Mouse (Mus musculus) intestine, embryonic 14.5 days (tissue): ENCODE measurements around the gene Igfbp2. TPM values are rescaled to one million over a fixed set of nuclear protein-coding genes. Genes with fewer than 3 reads are reported as not detected.

Experiments
- ATAC-seq: fragments of 200-750 bp; cut with Nextera tagmentation; replicated peaks from 2 replicates; pipeline ENCODE4 v1.8.0; 2017; ENCODE audit warnings: low read depth, moderate number of reproducible peaks, moderate TSS enrichment, moderate library complexity; ENCODE audit not compliant: low FRiP score, low TSS enrichment
- DNase-seq: peaks from one replicate; pipeline ENCODE4 v3.0.0-alpha.2; 2018; ENCODE audit warnings: low spot score
- H3K27ac ChIP-seq: fragments of 300-500 bp; sonication (generic); 2 replicates; pipeline ENCODE4 v1.5.1; 2014; ENCODE audit warnings: low read depth, mild to moderate bottlenecking, control low read depth
- H3K27me3 ChIP-seq: fragments of 300-500 bp; sonication (generic); replicated peaks from 2 replicates; pipeline ENCODE4 v1.6.1; 2014; ENCODE audit warnings: low read length, control low read depth; ENCODE audit not compliant: control insufficient read depth, insufficient read depth
- H3K36me3 ChIP-seq: fragments of 300-500 bp; sonication (generic); 2 replicates; pipeline ENCODE4 v1.6.1; 2014; ENCODE audit warnings: low read length, control low read depth; ENCODE audit not compliant: control insufficient read depth, insufficient read depth
- H3K4me1 ChIP-seq: fragments of 300-500 bp; sonication (generic); replicated peaks from 2 replicates; pipeline ENCODE4 v1.6.1; 2014; ENCODE audit warnings: low read length, control low read depth, mixed read lengths; ENCODE audit not compliant: control insufficient read depth, insufficient read depth
- H3K4me2 ChIP-seq: fragments of 300-500 bp; sonication (generic); 2 replicates; pipeline ENCODE4 v1.6.1; 2014; ENCODE audit warnings: low read length
- H3K4me3 ChIP-seq: fragments of 300-500 bp; sonication (generic); 2 replicates; pipeline ENCODE4 v1.5.1; 2014; ENCODE audit warnings: low read depth, low read length, control low read depth, mixed read lengths
- H3K9ac ChIP-seq: fragments of 300-500 bp; sonication (generic); 2 replicates; pipeline ENCODE4 v1.6.1; 2014; ENCODE audit warnings: mild to moderate bottlenecking, low read length
- H3K9me3 ChIP-seq: fragments of 300-500 bp; sonication (generic); 2 replicates; pipeline ENCODE4 v1.6.1; 2016; ENCODE audit warnings: low read length, control low read depth; ENCODE audit not compliant: control insufficient read depth
- WGBS: fragments of 180-500 bp; shearing (Covaris S2); extraction: QIAGEN DNeasy Blood & Tissue Kit; methylation state at CpG from one replicate; pipeline ENCODE4 v1.1.7; 2014; 5-methylcytosine and 5-hydroxymethylcytosine counted together
- polyA plus RNA-seq: library from polyadenylated mRNA; unstranded; fragments of >200 nt; fragmentation: Nextera tagmentation; extraction: Ambion mirVana; gene quantifications from 2 replicates; pipeline ENCODE4 v1.2.1, GENCODE M21; 2014

Gene Igfbp2
- polyA plus RNA-seq, 1 experiment from 2014 or later, result 194 TPM

- H3K4me1 ChIP-seq, result peaks cover 22% of the 10 kb centered on the region
- no peak overlapping the region for H3K9ac ChIP-seq
- H3K36me3 ChIP-seq, result peaks cover 10% of the 10 kb centered on the region
- no peak for DNase-seq
- no peak overlapping the region for H3K27ac ChIP-seq
- H3K27me3 ChIP-seq, result no peaks in the 10 kb centered on the region
- ATAC-seq, result no peak
- H3K4me3 ChIP-seq, result no peak overlapping the region
- no peak overlapping the region for H3K4me2 ChIP-seq
- WGBS, result 74% methylated on average over 10 of the region's 10 CpGs
- no peaks in the 10 kb centered on the region for H3K9me3 ChIP-seq
These were observed 44.3 kb downstream of the Igfbp2 start for GRCm38 (mm10) chr1:72868429-72869215.

- Histone ChIP-seq H3K9ac (no peak overlapping the region), H3K4me3 (no peak overlapping the region), H3K4me1 (peaks cover 22% of the 10 kb centered on the region), H3K36me3 (0 out of 2 replicates have a peak, but pooled peaks cover 3% of the 10 kb centered on the region), H3K4me2 (peak overlapping the region; percentile 85; the same call in 1 of the 2 replicates), H3K27me3 (no peaks in the 10 kb centered on the region), H3K27ac (no peak overlapping the region), H3K9me3 (no peaks in the 10 kb centered on the region)
- no peak for ATAC-seq
- no peak for DNase-seq
These were observed 45.0 kb downstream of the Igfbp2 start for GRCm38 (mm10) chr1:72869275-72869674.

GRCm38 (mm10) chr1:72869681-72870614, 45.6 kb downstream of the Igfbp2 start:
- ATAC-seq (no peak), DNase-seq (peak; percentile 85)
- Histone ChIP-seq H3K9me3 (no peaks in the 10 kb centered on the region), H3K4me2 (peak overlapping the region; percentile 85), H3K4me3 (peak overlapping the region; percentile 47), H3K36me3 (0 out of 2 replicates have a peak, but pooled peaks cover 3% of the 10 kb centered on the region), H3K27me3 (no peaks in the 10 kb centered on the region), H3K4me1 (peaks cover 27% of the 10 kb centered on the region), H3K27ac (peak overlapping the region; percentile 39), H3K9ac (peak overlapping the region; percentile 37; the same call in 1 of the 2 replicates)
- 6% methylated on average over 22 of the region's 22 CpGs for WGBS

GRCm38 (mm10) chr1:72870615-72871336, 46.5 kb downstream of the Igfbp2 start:
- peaks cover 33% of the 10 kb centered on the region for H3K4me1 ChIP-seq
- H3K27me3 ChIP-seq, result no peaks in the 10 kb centered on the region
- peak overlapping the region; percentile 39 for H3K27ac ChIP-seq
- 2% methylated on average over 20 of the region's 20 CpGs for WGBS
- H3K9ac ChIP-seq, result peak overlapping the region; percentile 37
- DNase-seq, result peak; percentile 87
- no peaks in the 10 kb centered on the region for H3K9me3 ChIP-seq
- peak; percentile 48; the same call in 1 of the 2 replicates for ATAC-seq
- no peaks in the 10 kb centered on the region for H3K36me3 ChIP-seq
- peak overlapping the region; percentile 85 for H3K4me2 ChIP-seq
- peak overlapping the region; percentile 47 for H3K4me3 ChIP-seq

- peak overlapping the region; percentile 85 for H3K4me2 ChIP-seq
- WGBS, result under 1% methylated on average over 6 of the region's 6 CpGs
- no peak for DNase-seq
- no peaks in the 10 kb centered on the region for H3K36me3 ChIP-seq
- 0 out of 2 replicates have a peak, but pooled peaks have one; percentile 3 for ATAC-seq
- no peaks in the 10 kb centered on the region for H3K9me3 ChIP-seq
- H3K4me3 ChIP-seq, result peak overlapping the region; percentile 47
- H3K27me3 ChIP-seq, result no peaks in the 10 kb centered on the region
- H3K9ac ChIP-seq, result peak overlapping the region; percentile 46
- H3K4me1 ChIP-seq, result peaks cover 33% of the 10 kb centered on the region
- H3K27ac ChIP-seq, result peak overlapping the region; percentile 39
These were observed 47.0 kb downstream of the Igfbp2 start for GRCm38 (mm10) chr1:72871337-72871696.

- Histone ChIP-seq H3K36me3 (no peaks in the 10 kb centered on the region), H3K4me2 (peak overlapping the region; percentile 85), H3K27me3 (0 out of 2 replicates have a peak, but pooled peaks cover 3% of the 10 kb centered on the region), H3K9me3 (no peaks in the 10 kb centered on the region), H3K4me1 (peaks cover 31% of the 10 kb centered on the region), H3K27ac (peak overlapping the region; percentile 39), H3K4me3 (peak overlapping the region; percentile 47), H3K9ac (peak overlapping the region; percentile 46)
- DNase-seq (peak; percentile 77), ATAC-seq (no peak; the same call in 1 of the 2 replicates)
- WGBS, result under 1% methylated on average over 34 of the region's 34 CpGs
These were observed 47.6 kb downstream of the Igfbp2 start for GRCm38 (mm10) chr1:72871697-72872411.

- Histone ChIP-seq H3K4me3 (peak overlapping the region; percentile 47), H3K27ac (peak overlapping the region; percentile 88; the same call in 1 of the 2 replicates), H3K9ac (peak overlapping the region; percentile 80; the same call in 1 of the 2 replicates), H3K9me3 (no peaks in the 10 kb centered on the region), H3K27me3 (0 out of 2 replicates have a peak, but pooled peaks cover 3% of the 10 kb centered on the region), H3K36me3 (no peaks in the 10 kb centered on the region), H3K4me1 (peaks cover 29% of the 10 kb centered on the region), H3K4me2 (peak overlapping the region; percentile 85)
- ATAC-seq, result peak; percentile 57
- peak; percentile 91 for DNase-seq
- WGBS, result 0% methylated on average over 8 of the region's 8 CpGs
These were observed 48.2 kb downstream of the Igfbp2 start for GRCm38 (mm10) chr1:72872521-72872920.
